Mouse (Mus musculus) naive thymus-derived CD4-positive, alpha-beta T cell, adult 2 months (primary cell): ENCODE results near the gene Espn.

Experiments used
- DNase-seq: peaks from one replicate; pipeline ENCODE4 v3.0.0-alpha.2; 2011; ENCODE audit warnings: low read depth

The Espn gene

DNA sequence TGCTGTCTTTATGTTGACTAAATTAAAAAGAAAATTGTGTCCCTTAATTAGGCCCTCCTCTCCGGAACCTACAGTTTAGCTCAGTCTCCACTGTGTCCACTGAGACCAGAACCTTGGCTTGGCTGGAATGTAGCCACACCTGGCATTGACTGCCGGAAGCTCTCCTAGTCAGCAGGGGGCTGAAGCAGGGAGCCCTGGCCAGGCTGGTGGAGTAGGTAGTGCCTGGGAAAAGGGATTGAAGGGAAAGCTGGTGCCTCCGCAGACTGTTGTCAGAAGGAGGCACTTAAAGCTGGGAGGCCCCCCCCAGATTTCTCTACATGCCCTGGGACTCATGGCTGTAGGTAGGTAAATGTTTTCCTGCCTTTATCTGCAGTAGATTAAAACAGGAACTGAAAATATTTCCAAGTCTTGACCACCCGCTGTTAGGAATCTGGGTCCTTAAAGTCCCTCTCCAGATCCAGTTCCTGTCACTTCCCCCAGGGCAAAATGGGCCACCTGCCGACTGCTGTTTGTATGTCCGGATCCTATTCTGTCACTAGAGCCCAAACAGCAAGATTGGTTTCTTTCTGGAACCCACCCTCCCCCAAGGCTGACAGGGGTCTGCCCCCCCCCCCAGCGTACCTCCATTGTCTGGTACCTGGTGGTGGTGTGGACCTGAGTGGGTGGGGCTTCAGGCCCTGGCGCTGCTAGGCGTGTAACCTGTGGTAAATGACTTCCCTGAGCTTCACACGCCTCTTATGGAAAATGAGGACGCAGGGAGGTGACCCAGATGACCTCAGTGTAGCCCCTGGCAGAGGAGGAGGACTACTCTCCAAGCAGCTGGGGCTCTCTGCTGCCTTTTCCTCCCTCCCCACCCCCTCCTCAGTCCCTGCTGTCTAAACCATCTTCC is 54.0 kb downstream of the Espn start:
- DNase-seq, result no peak

DNA sequence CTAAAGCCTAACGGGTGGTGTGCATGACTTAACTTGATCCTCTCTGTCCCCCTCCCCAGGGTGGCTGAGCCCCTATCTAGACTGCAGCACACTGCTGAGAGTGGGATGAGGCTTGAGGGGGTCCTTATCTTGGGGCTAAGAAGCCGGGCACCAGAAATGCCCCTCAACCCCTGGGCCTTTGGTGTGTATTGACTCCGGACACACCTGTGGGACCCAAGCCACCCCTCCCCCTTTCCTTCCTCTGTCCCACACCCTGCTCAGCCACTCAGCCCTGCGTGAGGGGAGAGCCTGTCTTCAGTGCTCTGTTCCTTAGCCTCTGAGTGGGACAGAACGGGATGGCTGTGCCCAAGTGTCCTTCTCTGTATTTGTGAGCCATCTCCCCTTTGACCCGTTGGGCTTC is 55.2 kb downstream of the Espn start:
- DNase-seq, result no peak

DNA sequence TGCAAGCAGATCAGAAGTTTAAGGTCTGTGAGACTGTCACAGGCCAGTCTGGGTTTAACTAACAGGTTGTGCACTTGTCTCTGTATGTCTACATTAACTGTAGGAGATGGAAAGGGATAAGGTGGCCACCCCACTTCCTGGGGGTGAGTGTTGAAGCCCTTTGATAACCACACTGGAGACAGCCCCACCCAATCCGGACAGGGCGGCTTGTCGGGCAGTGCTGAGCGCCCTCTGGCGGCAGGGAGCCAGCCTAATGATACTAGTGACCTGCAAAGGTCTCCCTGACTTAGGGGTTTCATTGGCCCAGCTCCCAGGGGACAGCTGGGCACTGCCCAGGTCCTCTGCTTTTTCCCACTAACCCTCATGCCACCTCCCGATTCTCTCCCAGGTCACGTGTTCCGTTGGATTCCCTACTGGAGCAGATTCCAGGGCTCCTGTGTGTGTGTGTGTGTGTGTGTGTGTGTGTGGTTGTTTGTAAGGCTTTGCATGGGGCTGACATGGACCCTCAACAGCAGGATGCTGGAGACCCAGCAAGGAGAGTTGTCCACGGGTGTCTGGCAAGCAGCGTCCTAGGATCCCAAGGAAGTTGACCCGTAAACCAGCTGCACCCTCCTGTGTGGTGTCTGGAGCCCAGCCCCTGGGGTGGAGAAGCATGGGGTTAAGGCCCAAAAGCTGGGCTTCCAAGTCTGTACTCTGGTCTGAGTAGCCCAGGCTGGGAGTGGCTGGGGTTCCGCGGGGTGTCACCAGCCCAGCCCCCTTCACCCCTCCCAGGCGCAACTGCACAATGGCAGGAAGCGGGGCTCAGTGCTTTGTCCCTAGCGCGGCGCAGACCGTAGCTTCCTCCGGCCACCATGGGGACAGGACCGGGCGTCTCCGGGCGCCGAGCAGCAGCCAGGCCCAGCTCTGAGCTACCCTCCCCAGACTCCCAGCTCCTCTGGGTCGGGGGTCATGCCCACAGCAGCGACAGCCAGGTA is 55.9 kb downstream of the Espn start:
- DNase-seq, result peak; percentile 83

DNA sequence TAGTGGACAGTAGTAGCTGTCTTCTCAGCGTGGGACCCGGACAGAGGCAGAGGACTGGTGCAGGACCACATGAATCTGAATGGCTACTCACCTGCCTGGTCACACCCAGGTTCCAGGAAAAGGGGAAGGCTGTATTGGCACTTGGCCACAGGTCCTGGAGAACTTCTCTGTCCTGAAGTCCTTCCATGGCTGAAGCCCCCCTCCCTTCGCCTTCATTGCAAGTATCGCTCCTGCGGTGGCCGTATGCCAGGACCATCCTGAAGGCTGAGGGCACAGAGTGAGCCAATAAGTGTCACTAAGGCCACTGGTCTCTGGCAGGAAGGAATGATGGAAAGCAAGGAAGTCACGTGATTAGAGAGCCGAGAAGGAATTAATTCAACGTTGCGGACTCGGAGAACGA is 57.9 kb downstream of the Espn start:
- no peak for DNase-seq

- DNase-seq, result no peak
Observed at GRCm38 (mm10) chr4:152092751-152093293, 59.3 kb downstream of the Espn start.

DNA sequence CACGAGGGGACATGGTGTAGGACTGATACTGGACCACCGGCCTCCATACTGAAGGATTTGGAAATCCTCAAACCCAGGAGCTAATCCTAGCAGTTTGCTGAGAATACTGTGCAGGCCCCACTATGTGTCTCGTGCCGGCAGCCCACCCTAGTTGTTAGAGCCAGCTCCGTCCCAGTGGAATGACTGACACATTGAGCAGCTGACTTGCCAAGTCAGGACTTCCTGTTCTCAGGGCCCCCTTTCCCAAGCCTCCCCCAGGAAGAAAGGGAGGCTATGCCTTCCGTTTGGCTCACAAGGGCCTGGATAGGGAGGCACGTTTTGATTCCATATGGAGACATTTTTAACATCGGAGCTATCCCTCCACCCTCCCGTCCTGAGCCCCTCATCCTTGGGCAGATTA is 62.0 kb downstream of the Espn start:
- no peak for DNase-seq

- no peak for DNase-seq
Observed at GRCm38 (mm10) chr4:152088556-152089120, 63.5 kb downstream of the Espn start.

- DNase-seq, result no peak
Observed at GRCm38 (mm10) chr4:152088133-152088532, 64.0 kb downstream of the Espn start.

GRCm38 (mm10) chr4:152087211-152088081 is 64.7 kb downstream of the Espn start:
- no peak for DNase-seq

DNA sequence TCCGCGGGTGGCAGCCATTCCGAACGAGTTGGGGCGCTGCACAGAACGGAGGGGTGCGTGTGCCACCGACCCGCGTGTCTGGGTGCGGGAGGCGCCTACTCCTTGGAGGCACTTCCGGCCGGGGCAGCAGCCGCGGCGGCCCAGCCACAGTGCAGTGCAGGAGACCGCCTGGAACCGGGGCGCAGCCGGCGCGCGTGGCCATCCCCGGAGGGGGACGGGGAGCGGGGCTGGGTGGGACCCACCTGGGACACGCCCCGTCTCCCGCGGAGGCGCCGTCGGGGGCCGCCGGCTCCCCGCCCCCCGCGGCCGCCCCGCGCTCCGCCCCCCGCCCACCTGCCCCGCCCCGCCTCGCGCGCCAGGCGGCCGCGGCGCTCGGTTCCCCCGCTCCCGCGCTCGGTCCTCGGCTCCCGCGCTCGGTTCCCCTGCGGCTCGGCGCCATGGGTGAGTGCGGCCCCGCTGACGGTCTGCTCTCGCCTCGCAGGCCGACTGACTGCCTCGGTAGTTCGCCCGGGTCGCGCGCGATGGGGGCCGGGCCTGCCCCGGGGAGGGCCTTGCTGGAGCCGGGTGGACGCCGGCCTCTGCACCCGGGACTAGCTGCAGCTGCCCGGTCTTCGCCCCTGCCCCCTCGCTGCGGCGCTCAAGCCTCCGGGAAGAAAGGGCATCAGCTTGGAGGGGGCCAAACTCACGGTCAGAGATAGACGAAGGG is 65.5 kb downstream of the Espn start:
- peak; percentile 67 for DNase-seq

DNA sequence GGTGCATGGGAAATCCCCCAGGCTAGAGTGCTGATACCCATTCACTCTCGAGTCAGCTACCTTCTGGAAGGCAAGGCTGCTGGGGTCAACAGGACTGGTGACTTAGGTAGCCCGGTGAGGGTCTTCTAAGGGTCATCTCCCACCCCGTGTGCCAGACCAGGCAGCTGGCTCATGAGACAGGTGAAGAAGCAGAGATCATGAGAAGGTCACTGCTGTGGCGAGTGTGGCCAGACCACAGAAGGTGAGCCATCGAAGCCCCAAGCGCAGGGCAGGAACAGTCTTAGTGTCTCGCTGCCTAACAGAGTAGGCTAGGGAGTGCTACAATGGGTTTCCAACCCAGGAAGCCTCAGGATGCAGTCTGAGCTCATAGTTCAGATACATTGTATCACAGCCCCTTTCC is 67.6 kb downstream of the Espn start:
- DNase-seq, result no peak

GRCm38 (mm10) chr4:152083611-152084220 is 68.5 kb downstream of the Espn start:
- no peak for DNase-seq

- no peak for DNase-seq
Observed at GRCm38 (mm10) chr4:152079931-152080330, 72.2 kb downstream of the Espn start.

GRCm38 (mm10) chr4:152079261-152079660 is 72.9 kb downstream of the Espn start:
- DNase-seq, result no peak

- no peak for DNase-seq
Observed at GRCm38 (mm10) chr4:152078105-152078530, 74.1 kb downstream of the Espn start.

DNA sequence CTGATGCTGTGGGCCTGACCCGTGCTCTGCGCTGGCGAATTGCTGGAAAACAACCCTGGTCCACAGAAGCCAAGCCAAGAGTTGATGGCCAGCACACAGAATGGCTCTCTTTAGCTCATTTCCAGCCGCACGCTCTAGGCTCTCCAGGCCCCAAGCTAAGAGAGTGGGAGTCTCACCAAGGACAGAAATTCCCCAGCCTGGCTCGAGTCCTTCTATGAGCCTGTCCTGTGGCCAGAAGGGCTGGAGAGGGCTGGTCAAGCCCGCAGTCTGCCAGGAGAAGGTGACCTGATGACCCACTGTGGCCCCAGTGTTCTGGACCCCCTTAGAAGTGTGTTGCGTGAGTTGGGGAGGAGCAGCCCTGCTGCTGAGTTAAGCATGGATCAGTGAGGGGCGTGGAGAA is 75.0 kb downstream of the Espn start:
- DNase-seq, result no peak

GRCm38 (mm10) chr4:152074548-152074947 is 77.6 kb downstream of the Espn start:
- DNase-seq, result no peak

DNA sequence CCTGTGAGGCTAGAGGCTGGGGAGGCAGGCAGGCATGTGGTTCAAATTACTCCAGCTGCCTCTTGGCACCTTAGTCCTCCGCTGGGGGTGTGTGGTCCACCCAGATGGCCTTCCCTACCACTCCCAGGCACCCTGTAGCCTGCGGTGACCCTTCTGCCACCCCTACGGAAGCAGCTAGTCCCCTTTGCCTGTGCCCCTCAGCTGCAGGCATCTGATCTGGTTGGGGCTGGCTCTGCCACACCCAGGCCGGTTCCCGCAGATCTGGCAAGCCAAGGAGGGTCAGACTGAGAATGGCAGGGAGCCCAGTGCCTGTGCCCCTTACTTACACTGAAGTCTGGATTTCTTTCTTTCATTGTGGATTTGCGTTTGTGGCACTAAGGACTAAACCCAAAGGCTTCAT is 78.5 kb downstream of the Espn start:
- no peak for DNase-seq

GRCm38 (mm10) chr4:152072655-152073054 is 79.5 kb downstream of the Espn start:
- DNase-seq, result no peak

DNA sequence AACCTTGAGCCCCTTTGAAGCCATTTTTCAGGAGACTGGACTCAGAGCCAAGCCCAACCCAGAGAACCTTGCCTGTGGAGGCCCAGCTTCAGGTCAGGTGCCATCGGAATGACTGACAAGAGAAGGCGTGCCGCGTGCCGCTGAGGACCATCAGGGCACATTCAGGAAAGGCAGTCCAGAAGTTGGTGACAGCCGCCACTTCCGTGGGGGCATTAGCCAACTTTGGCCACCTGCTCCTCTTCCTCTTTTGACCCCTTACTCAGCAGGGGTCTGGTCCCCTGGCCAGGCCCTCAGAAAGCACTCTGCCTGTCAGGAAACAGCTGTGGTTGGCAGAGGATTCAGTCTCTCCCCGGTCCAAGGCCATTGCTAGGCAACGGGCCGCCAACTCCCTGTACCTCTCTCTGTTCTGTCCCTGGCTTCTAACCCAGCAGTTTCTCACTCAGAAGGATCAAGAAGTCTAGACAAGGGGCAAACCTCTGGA is 80.0 kb downstream of the Espn start, which contains the start of gene Plekhg5:
Gene Plekhg5 (plus strand): TSS at position 378 of the 481 bp plus-strand sequence.
- DNase-seq, result no peak
